Mouse (Mus musculus) testis, adult 2 months (tissue): ENCODE data around the gene Pou3f1. TPM values are rescaled to one million over a fixed set of nuclear protein-coding genes. Genes with fewer than 3 reads are reported as not detected.

Experiments
- H3K27ac ChIP-seq: fragments of 200-500 bp; 2 replicates; pipeline ENCODE4 v1.5.1; 2012; ENCODE audit warnings: low read depth, low read length; ENCODE audit not compliant: control insufficient read depth, insufficient read depth
- H3K27me3 ChIP-seq: fragments of 200-500 bp; 2 replicates; pipeline ENCODE4 v1.6.1; 2012; ENCODE audit warnings: mild to moderate bottlenecking, low read length, moderate library complexity; ENCODE audit not compliant: control insufficient read depth, insufficient read depth
- H3K36me3 ChIP-seq: fragments of 200-500 bp; 2 replicates; pipeline ENCODE4 v1.6.1; 2012; ENCODE audit warnings: mild to moderate bottlenecking, low read length; ENCODE audit not compliant: control insufficient read depth, insufficient read depth
- H3K4me1 ChIP-seq: fragments of 200-500 bp; 2 replicates; pipeline ENCODE4 v1.6.1; 2012; ENCODE audit warnings: low read length; ENCODE audit not compliant: control insufficient read depth, insufficient read depth
- H3K4me3 ChIP-seq: fragments of 200-500 bp; 2 replicates; pipeline ENCODE4 v1.5.1; 2012; ENCODE audit warnings: low read depth, mild to moderate bottlenecking, low read length, moderate library complexity, mixed read lengths; ENCODE audit not compliant: control insufficient read depth
- CTCF ChIP-seq: fragments of 200-500 bp; IDR thresholded peaks from 2 replicates; pipeline ENCODE4 v1.5.1; 2012; ENCODE audit warnings: low read depth, mild to moderate bottlenecking, inconsistent platforms, low read length, moderate library complexity; ENCODE audit not compliant: control insufficient read depth, insufficient read depth, insufficient replicate concordance
- POLR2A ChIP-seq: fragments of 200-500 bp; IDR thresholded peaks from 2 replicates; pipeline ENCODE4 v1.6.1; 2012; ENCODE audit warnings: low read depth, mild to moderate bottlenecking, inconsistent platforms, low read length, moderate library complexity; ENCODE audit not compliant: control insufficient read depth
- polyA plus RNA-seq: library from polyadenylated mRNA; depleted of rRNA; stranded (reverse); fragments of >200 nt; gene quantifications from 2 replicates; pipeline ENCODE4 v1.2.3, GENCODE M21; 2012; rRNA removed

Gene Pou3f1
- polyA plus RNA-seq: 0.22 and 0.32 TPM in 2 replicates

- H3K4me1 ChIP-seq: peaks cover 20% of the 10 kb centered on the region
- no peak within 1 kb of the TSS for H3K27ac ChIP-seq
Measured at GRCm38 (mm10) chr4:124656518-124656853, at the start of gene Pou3f1. Gene Pou3f1, plus strand, starts transcription at chr4:124656807.

GRCm38 (mm10) chr4:124607166-124607565 lies 49.4 kb upstream of the Pou3f1 start:
- no peak overlapping the region for H3K4me3 ChIP-seq
- no peak for TF ChIP-seq CTCF
- TF ChIP-seq POLR2A: no peak
- H3K27ac ChIP-seq: no peak overlapping the region
- no peaks in the 10 kb centered on the region for H3K36me3 ChIP-seq
- H3K4me1 ChIP-seq: no peaks in the 10 kb centered on the region
- no peaks in the 10 kb centered on the region for H3K27me3 ChIP-seq

More at GRCm38 (mm10) chr4:124656518-124656853, at the start of gene Pou3f1:
- Histone ChIP-seq H3K36me3 (no peaks in the 10 kb centered on the region), H3K4me3 (peak within 1 kb of the TSS; percentile 72), H3K27me3 (peaks cover 3% of the 10 kb centered on the region)
- TF ChIP-seq CTCF (no peak), POLR2A (no peak)

- TF ChIP-seq POLR2A: no peak
- TF ChIP-seq CTCF: no peak
- no peak overlapping the region for H3K27ac ChIP-seq
- H3K4me1 ChIP-seq: no peaks in the 10 kb centered on the region
- H3K4me3 ChIP-seq: no peak overlapping the region
- no peaks in the 10 kb centered on the region for H3K36me3 ChIP-seq
- H3K27me3 ChIP-seq: no peaks in the 10 kb centered on the region
Measured at GRCm38 (mm10) chr4:124610066-124610465, 46.5 kb upstream of the Pou3f1 start.

DNA sequence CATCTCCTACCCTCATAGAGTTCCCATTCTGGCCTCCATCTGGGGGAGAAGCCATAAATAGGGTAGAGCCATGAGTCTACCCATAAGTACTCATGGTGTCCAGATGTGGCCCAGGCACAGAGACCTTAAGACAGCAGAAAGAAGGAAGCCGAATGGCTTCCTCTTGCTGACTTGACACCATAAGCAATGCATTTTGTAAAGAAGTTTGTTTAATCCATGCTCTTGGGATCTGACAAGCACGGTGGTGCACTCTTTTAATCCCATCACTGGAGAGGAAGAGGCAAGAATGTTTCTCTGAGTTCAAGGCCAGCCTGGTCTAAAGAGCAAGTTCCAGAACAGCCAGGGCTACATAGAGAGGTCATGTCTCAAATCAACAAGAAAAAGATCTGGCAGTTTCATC lies 45.9 kb upstream of the Pou3f1 start, which contains the start of gene 3100002H09Rik:
Gene 3100002H09Rik (minus strand): TSS at position 101 of the 400 bp plus-strand sequence.
- Histone ChIP-seq H3K4me3 (no peak within 1 kb of the TSS), H3K36me3 (no peaks in the 10 kb centered on the region), H3K27me3 (no peaks in the 10 kb centered on the region), H3K4me1 (no peaks in the 10 kb centered on the region), H3K27ac (no peak within 1 kb of the TSS)
- TF ChIP-seq POLR2A: no peak
- TF ChIP-seq CTCF: no peak

GRCm38 (mm10) chr4:124611768-124612167 lies 44.8 kb upstream of the Pou3f1 start:
- Histone ChIP-seq H3K27me3 (no peaks in the 10 kb centered on the region), H3K36me3 (no peaks in the 10 kb centered on the region), H3K4me3 (no peak overlapping the region), H3K27ac (no peak overlapping the region), H3K4me1 (no peaks in the 10 kb centered on the region)
- TF ChIP-seq POLR2A (no peak), CTCF (no peak)

DNA sequence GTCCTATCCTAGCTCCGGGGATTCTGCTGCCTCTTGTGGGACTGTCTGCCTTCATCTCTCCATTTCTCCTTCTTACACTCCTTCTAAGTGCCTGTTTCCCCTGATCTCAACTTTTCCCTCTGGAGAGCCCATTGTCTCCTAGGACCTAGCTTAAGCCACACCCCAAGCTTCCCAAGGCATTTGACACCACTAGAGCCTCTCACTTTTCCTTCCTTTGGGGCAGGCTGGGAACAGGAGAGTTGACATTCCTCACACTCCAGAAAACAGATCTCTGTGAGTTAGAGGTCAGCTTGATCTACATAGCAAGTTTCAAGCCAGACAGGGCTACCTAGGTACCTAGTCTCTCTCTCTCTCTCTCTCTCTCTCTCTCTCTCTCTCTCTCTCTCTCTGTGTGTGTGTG lies 42.4 kb upstream of the Pou3f1 start:
- H3K4me1 ChIP-seq: no peaks in the 10 kb centered on the region
- no peak for TF ChIP-seq POLR2A
- no peak for TF ChIP-seq CTCF
- H3K27me3 ChIP-seq: no peaks in the 10 kb centered on the region
- H3K4me3 ChIP-seq: no peak overlapping the region
- no peaks in the 10 kb centered on the region for H3K36me3 ChIP-seq
- no peak overlapping the region for H3K27ac ChIP-seq

GRCm38 (mm10) chr4:124615406-124615960 lies 41.1 kb upstream of the Pou3f1 start:
- no peaks in the 10 kb centered on the region for H3K27me3 ChIP-seq
- no peak overlapping the region for H3K4me3 ChIP-seq
- H3K36me3 ChIP-seq: no peaks in the 10 kb centered on the region
- no peak overlapping the region for H3K27ac ChIP-seq
- no peaks in the 10 kb centered on the region for H3K4me1 ChIP-seq
- TF ChIP-seq POLR2A (no peak), CTCF (no peak)

DNA sequence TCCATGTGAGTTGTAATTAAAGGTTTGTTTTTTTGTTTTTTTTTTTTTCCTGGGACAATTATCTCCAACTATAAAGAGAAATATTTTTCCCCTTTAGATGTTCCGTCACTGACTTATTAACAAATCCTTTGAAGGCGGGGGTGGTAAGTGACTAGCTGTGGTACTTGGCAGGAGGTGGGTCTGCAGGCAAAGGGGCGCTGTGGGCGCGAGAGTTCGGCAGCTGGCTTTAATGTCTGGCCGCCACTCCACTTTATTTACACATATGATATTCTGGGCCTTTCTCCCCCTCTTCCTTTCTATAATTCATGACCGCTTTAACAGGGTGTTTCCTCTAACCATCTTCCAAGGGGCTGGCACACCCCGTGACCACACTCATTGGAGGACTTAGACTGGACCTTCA lies 40.6 kb upstream of the Pou3f1 start:
- no peaks in the 10 kb centered on the region for H3K27me3 ChIP-seq

More for the DNA sequence above, 40.6 kb upstream of the Pou3f1 start:
- Histone ChIP-seq H3K27ac (no peak overlapping the region), H3K36me3 (no peaks in the 10 kb centered on the region), H3K4me3 (no peak overlapping the region), H3K4me1 (no peaks in the 10 kb centered on the region)
- TF ChIP-seq POLR2A (no peak), CTCF (no peak)
